Mouse (Mus musculus) gastrocnemius, adult 8-10 months (tissue): ENCODE data around the gene Oxld1. TPM values are rescaled to one million over a fixed set of nuclear protein-coding genes. Genes with fewer than 3 reads are reported as not detected.
A peak's percentile ranks its signal among the peaks of the same experiment; 100 is the strongest.

Experiments used
- DNase-seq, 2 experiments: peaks; one replicate each; pipeline ENCODE4 v3.0.0; 2022; ENCODE audit warnings: low spot score in 2 of 2
- total RNA-seq, 4 experiments: library from RNA; stranded (reverse); gene quantifications; 2 replicates each; pipeline ENCODE4 v1.2.4; 2022

The Oxld1 gene
- total RNA-seq, 4 experiments from 2014 or later, result 20.4 to 26.4 (median 22.2) TPM

- DNase-seq, result no peak
These were observed 25.6 kb upstream of the Oxld1 start for GRCm38 (mm10) chr11:120483448-120483934.

- DNase-seq, result no peak
These were observed 14.2 kb upstream of the Oxld1 start for GRCm38 (mm10) chr11:120472052-120472451.

GRCm38 (mm10) chr11:120467736-120468092 lies 9.8 kb upstream of the Oxld1 start:
- no peak for DNase-seq

- peak; percentile 81 to 85 for DNase-seq
These were observed 9.3 kb upstream of the Oxld1 start, which contains the start of gene Arl16 for GRCm38 (mm10) chr11:120467051-120467735. Gene Arl16, minus strand, starts transcription at chr11:120467607.

DNA sequence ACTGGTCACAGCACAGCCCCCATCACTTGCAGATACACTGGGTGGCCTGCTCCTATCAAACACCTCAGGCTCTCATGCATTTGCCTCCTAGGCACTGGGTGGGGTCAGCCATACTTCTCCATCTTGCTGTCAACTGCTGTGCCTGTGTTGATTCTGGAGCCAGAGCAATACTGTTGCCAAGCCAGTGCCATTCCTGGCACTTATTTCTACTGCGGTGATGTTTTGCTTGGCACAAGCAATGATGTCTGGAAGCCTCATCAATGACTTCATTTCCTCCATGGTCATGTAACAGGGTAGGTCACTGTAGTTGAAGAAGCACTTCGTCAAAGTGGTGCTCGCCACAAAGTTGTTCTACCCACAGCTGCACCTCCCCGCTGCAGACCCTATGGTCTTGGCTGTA lies 7.7 kb upstream of the Oxld1 start:
- DNase-seq, result no peak

DNA sequence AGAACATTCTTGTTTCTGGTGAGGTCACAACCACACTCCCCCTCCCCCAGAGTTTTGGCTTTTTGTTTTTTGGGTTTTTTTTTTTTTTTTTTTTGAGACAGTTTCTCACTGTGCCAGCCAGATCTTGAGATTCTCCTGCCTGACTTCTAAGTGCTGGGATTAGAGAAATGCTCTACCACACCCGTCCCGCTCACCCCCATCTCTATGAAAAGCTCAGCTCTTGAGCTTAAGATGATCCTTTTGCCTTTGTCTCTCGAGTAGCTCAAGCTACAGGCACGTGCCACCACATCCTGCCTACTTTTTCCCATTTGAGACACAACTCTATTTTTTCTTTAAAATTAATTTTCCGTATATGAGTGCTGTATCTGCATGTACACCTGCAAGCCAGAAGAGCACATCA lies 6.5 kb upstream of the Oxld1 start:
- DNase-seq, result no peak

DNA sequence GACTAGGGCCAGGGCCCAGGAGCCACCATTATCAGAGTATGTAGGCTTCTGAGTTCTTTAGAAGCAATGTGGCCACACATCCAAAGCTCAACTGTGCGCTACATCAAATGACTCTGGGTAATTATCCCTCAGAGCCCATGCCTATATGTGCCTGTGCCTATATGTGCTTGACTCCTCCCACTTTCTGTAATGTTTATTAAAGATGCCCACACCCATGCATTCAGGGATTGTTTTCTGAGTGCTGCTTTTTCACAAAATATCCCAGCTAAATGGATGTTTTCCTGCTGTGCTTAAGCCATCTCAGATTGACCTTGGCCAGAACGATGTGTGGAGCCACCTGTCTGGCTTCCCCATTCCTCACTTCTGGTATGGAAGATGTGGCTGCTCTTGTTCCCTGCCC lies 5.7 kb upstream of the Oxld1 start:
- no peak for DNase-seq

DNA sequence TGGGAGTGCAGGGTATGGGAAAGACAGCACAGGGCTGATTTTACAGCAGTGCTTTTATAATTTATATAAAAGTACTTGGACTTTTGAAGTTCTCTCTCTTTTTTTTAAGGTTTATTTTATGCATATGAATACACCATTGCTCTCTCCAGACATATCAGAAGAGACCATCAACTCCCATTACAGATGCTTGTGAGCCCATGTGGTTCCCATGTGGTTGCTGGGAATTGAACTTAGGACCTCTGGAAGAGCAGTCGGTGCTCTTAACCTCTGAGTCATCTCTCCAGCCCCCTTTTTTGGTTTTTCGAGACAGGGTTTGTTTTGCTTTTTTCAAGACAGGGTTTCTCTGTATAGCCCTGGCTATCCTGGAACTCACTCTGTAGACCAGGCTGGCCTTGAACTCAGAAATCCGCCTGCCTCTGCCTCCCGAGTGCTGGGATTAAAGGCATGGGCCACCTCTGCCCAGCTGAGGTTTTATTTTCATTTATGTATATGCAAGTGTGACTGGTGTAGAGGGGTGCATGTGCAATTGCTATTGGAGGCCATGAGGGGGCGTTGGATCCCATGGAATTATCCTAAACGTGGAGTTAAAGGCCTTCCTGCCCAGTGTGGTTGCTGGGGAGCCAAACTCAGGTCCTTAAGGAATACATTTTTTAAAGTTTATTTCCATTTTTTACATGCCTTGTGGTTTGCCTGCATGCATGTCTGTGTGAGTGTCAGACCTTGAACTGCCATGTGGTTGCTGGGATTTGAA lies 1.2 kb upstream of the Oxld1 start:
- no peak for DNase-seq

DNA sequence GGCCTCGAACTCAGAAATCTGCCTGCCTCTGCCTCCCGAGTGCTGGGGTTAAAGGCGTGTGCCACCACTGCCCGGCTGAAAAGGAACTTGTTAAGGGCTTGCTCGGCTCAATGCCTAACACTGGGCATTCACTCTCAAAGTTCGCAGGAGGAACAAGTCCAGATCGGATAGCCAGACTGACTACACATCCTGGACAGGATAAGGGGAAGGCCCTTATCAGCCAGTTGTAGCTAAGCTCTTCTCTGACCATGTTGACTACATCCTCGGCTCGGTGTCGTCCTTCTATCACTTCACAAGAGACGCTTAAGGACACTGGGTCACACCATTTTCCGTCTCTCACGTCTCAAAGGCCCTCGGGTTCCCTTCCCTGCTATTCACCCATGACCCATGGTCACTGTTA lies 498 bp downstream of the Oxld1 start:
- DNase-seq, result no peak

GRCm38 (mm10) chr11:120455413-120455812 lies 2.5 kb downstream of the Oxld1 start:
- DNase-seq, result no peak

GRCm38 (mm10) chr11:120454965-120455364 lies 2.9 kb downstream of the Oxld1 start:
- no peak for DNase-seq

- DNase-seq, result no peak
These were observed 4.6 kb downstream of the Oxld1 start, which contains the start of gene Pde6g for GRCm38 (mm10) chr11:120453306-120453705. Gene Pde6g, minus strand, starts transcription at chr11:120453500.

DNA sequence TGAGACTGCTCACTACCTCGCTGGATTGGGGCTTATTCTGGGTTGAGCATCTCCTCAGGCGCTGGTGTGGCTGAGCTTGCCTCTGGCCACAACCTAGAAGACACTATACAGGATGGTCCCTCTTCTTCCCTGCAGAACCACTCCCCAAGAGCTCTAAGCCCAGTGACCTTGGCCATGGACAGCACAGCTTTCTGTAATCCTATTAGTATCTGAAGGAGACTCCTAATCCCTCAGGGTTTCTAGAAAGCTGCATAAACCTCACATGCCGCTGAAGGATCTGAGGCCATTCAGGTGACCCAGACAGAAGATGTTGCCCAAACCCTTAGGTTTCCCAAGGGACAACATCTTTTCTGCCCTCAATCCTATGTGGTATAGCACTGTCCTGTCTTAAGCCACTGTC lies 5.6 kb downstream of the Oxld1 start:
- DNase-seq, result no peak

- no peak for DNase-seq
These were observed 10.7 kb downstream of the Oxld1 start for GRCm38 (mm10) chr11:120447179-120447578.

DNA sequence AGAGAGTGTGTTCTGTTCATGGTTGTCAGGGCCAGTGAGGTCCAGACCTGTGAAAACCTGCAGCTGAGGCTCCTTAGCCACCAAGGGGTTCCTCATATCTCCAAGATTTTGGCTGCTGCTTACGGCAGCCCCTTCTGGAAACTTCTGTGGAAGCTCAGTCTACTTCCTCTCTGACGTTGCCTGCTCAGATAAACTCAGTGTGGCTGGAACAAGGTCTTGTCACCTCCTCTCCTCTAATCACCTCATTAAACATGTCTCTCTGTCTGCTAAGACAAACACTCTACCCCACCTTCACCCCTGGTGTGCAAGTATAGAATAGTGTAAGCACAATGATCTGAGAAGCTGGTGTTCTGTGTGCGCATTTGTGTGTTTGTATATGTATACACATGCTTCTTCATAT lies 12.4 kb downstream of the Oxld1 start:
- no peak for DNase-seq

GRCm38 (mm10) chr11:120444106-120444505 lies 13.8 kb downstream of the Oxld1 start:
- DNase-seq, result no peak

DNA sequence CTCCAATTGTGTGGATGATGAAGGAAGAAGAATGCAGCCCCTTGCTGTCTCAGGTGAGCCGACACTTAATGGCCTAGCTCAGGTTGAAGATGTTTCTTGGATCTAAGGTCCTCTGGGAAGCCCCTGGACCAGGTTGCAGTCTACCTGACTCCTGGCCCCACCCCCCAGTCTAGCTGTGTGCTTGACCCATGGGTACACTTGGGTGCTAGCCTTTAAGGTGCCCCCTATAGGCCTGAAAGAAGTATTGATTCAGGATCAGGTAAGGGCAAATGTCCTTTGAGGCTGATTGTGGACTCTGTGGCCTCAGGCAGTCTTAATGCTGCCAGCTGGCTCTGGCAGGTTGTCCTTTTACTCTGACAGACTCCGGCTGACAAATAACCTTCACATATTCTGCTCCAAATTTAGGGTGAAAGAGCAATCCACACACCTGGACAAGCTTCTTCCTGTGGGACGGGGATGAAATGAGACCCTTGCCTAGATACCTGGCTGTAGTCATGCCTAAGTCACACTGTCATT lies 15.0 kb downstream of the Oxld1 start:
- no peak for DNase-seq

- DNase-seq, result no peak
These were observed 15.5 kb downstream of the Oxld1 start, which contains the start of gene Tspan10 for GRCm38 (mm10) chr11:120442344-120442743. Gene Tspan10, plus strand, starts transcription at chr11:120442644.

DNA sequence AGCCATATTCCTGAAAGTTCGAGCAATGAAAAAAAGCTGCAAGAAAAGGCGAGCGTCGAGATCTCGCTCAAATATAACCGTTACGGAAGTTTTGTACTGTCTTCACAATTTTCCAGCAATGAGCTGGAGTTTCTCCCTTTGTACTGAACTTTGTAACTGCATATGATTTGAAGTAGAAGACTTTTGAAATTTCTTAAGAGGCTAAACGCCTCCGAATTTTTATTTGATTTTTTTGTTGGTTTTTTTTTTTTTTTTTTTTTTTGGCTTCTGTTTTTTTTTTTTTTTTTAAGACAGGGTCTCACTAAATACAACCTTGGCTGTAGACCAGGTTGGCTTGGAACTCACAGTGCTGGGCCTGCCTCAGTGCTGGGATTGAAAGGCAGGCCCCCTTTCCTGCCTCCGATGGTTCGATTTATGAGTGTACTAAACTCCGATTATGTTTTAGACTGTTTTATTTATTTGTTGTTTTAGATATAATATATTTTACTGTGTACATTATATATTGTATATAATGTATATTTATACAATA lies 19.9 kb downstream of the Oxld1 start:
- DNase-seq, result no peak

- DNase-seq, result peak; percentile 74 to 81
These were observed 20.6 kb downstream of the Oxld1 start, which contains the start of gene Nploc4 for GRCm38 (mm10) chr11:120437152-120437856. Gene Nploc4, minus strand, starts transcription at chr11:120437708.

DNA sequence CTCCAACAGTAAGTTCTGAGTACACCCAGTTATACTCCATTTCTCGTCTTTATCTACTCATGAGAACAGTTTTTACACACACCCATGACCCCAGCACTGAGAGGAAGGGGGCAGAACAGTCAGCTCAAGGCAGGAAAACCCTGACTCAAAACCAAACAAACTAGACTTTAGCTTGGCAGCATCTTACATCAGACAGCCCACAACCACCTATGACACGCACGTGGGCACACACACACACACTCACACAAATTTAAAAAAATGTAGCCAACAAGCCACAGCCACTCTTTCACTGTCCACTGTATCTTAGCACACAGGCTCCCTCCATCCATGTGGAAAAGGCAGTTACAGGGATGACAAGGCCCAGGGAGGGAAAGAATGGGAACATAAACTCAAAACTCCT lies 31.1 kb downstream of the Oxld1 start:
- DNase-seq, result no peak
